Mouse (Mus musculus) midbrain, embryonic 15.5 days (tissue): ENCODE measurements around the gene Tmem164. TPM values are rescaled to one million over a fixed set of nuclear protein-coding genes. Genes with fewer than 3 reads are reported as not detected.

ENCODE experiments used
- ATAC-seq: fragments of 200-750 bp; cut with Nextera tagmentation; replicated peaks from 2 replicates; pipeline ENCODE4 v1.8.0; 2017; ENCODE audit warnings: moderate TSS enrichment
- H3K27ac ChIP-seq: fragments of 300-500 bp; sonication (generic); 2 replicates; pipeline ENCODE4 v1.5.1; 2015; ENCODE audit warnings: mild to moderate bottlenecking, inconsistent platforms
- H3K27me3 ChIP-seq: fragments of 300-500 bp; sonication (generic); replicated peaks from 2 replicates; pipeline ENCODE4 v1.6.1; 2015; ENCODE audit warnings: inconsistent platforms
- H3K36me3 ChIP-seq: fragments of 300-500 bp; sonication (generic); replicated peaks from 2 replicates; pipeline ENCODE4 v1.6.1; 2015; ENCODE audit warnings: inconsistent platforms
- H3K4me1 ChIP-seq: fragments of 300-500 bp; sonication (generic); 2 replicates; pipeline ENCODE4 v1.6.1; 2015; ENCODE audit warnings: inconsistent platforms
- H3K4me2 ChIP-seq: fragments of 300-500 bp; sonication (generic); 2 replicates; pipeline ENCODE4 v1.6.1; 2015; ENCODE audit warnings: inconsistent platforms, mild to moderate bottlenecking, moderate library complexity
- H3K4me3 ChIP-seq: fragments of 300-500 bp; sonication (generic); 2 replicates; pipeline ENCODE4 v1.5.1; 2015; ENCODE audit warnings: mild to moderate bottlenecking, inconsistent platforms
- H3K9ac ChIP-seq: fragments of 300-500 bp; sonication (generic); 2 replicates; pipeline ENCODE4 v1.6.1; 2015; ENCODE audit warnings: mild to moderate bottlenecking, inconsistent platforms
- H3K9me3 ChIP-seq: fragments of 300-500 bp; sonication (generic); 2 replicates; pipeline ENCODE4 v1.6.1; 2016; ENCODE audit warnings: inconsistent platforms
- WGBS: fragments of 180-500 bp; shearing (Covaris S2); methylation state at CpG from one replicate; pipeline ENCODE4 v1.1.7; 2015; ENCODE audit warnings: mixed read lengths; 5-methylcytosine and 5-hydroxymethylcytosine counted together
- polyA plus RNA-seq: library from polyadenylated mRNA; unstranded; fragments of >200 nt; fragmentation: Nextera tagmentation; extraction: Ambion mirVana; gene quantifications from 2 replicates; pipeline ENCODE4 v1.2.1, GENCODE M21; 2015

Tmem164 gene
- polyA plus RNA-seq, 1 experiment from 2014 or later, result 22.3 TPM

- H3K9me3 ChIP-seq, result no peaks in the 10 kb centered on the region
- no peaks in the 10 kb centered on the region for H3K4me1 ChIP-seq
- no peak overlapping the region for H3K9ac ChIP-seq
- no peak for ATAC-seq
- 62% methylated on average over 2 of the region's 2 CpGs for WGBS
- no peaks in the 10 kb centered on the region for H3K36me3 ChIP-seq
- H3K4me2 ChIP-seq, result no peak overlapping the region
- H3K27ac ChIP-seq, result no peak overlapping the region
- H3K4me3 ChIP-seq, result no peak overlapping the region
- H3K27me3 ChIP-seq, result 0 out of 2 replicates have a peak, but pooled peaks cover 3% of the 10 kb centered on the region
Observed at GRCm38 (mm10) chrX:142725571-142725970, 44.4 kb downstream of the Tmem164 start.

GRCm38 (mm10) chrX:142726311-142726710 lies 45.1 kb downstream of the Tmem164 start:
- no peak for ATAC-seq
- Histone ChIP-seq H3K27me3 (peaks cover 3% of the 10 kb centered on the region; the same call in 1 of the 2 replicates), H3K4me3 (no peak overlapping the region), H3K4me2 (no peak overlapping the region), H3K27ac (no peak overlapping the region), H3K9me3 (no peaks in the 10 kb centered on the region), H3K36me3 (no peaks in the 10 kb centered on the region), H3K9ac (no peak overlapping the region), H3K4me1 (no peaks in the 10 kb centered on the region)
- 58% methylated on average over 2 of the region's 2 CpGs for WGBS

- Histone ChIP-seq H3K4me1 (no peaks in the 10 kb centered on the region), H3K27me3 (no peaks in the 10 kb centered on the region; the same call in 1 of the 2 replicates), H3K27ac (no peak overlapping the region), H3K4me3 (no peak overlapping the region), H3K9me3 (no peaks in the 10 kb centered on the region), H3K9ac (no peak overlapping the region), H3K4me2 (no peak overlapping the region), H3K36me3 (no peaks in the 10 kb centered on the region)
- no peak for ATAC-seq
- 44% methylated on average over 6 of the region's 6 CpGs for WGBS
Observed at GRCm38 (mm10) chrX:142727847-142728246, 46.6 kb downstream of the Tmem164 start.

GRCm38 (mm10) chrX:142729040-142729439 lies 47.8 kb downstream of the Tmem164 start:
- no peak overlapping the region for H3K27ac ChIP-seq
- no peaks in the 10 kb centered on the region; the same call in 1 of the 2 replicates for H3K27me3 ChIP-seq
- no peak for ATAC-seq
- no peaks in the 10 kb centered on the region for H3K9me3 ChIP-seq
- H3K4me2 ChIP-seq, result no peak overlapping the region
- no peak overlapping the region for H3K9ac ChIP-seq
- H3K36me3 ChIP-seq, result no peaks in the 10 kb centered on the region
- no peaks in the 10 kb centered on the region for H3K4me1 ChIP-seq
- no peak overlapping the region for H3K4me3 ChIP-seq
- WGBS, result 89% methylated on average over 1 of the region's 1 CpGs

GRCm38 (mm10) chrX:142729482-142729881 lies 48.3 kb downstream of the Tmem164 start:
- H3K4me2 ChIP-seq, result no peak overlapping the region
- H3K27me3 ChIP-seq, result no peaks in the 10 kb centered on the region; the same call in 1 of the 2 replicates
- WGBS, result 81% methylated on average over 2 of the region's 2 CpGs
- no peak overlapping the region for H3K4me3 ChIP-seq
- no peaks in the 10 kb centered on the region for H3K4me1 ChIP-seq
- no peak overlapping the region for H3K27ac ChIP-seq
- no peaks in the 10 kb centered on the region for H3K36me3 ChIP-seq
- H3K9me3 ChIP-seq, result no peaks in the 10 kb centered on the region
- no peak for ATAC-seq
- H3K9ac ChIP-seq, result no peak overlapping the region

- no peak for ATAC-seq
- Histone ChIP-seq H3K27ac (no peak overlapping the region), H3K4me1 (no peaks in the 10 kb centered on the region), H3K9me3 (no peaks in the 10 kb centered on the region), H3K27me3 (peaks cover 3% of the 10 kb centered on the region; the same call in 1 of the 2 replicates), H3K4me3 (no peak overlapping the region), H3K4me2 (no peak overlapping the region), H3K9ac (no peak overlapping the region), H3K36me3 (no peaks in the 10 kb centered on the region)
- WGBS, result 89% methylated on average over 4 of the region's 4 CpGs
Observed at GRCm38 (mm10) chrX:142737099-142737498, 55.9 kb downstream of the Tmem164 start.

- Histone ChIP-seq H3K9me3 (no peaks in the 10 kb centered on the region), H3K9ac (no peak overlapping the region), H3K4me1 (no peaks in the 10 kb centered on the region), H3K4me3 (no peak overlapping the region), H3K27me3 (peaks cover 3% of the 10 kb centered on the region; the same call in 1 of the 2 replicates), H3K36me3 (no peaks in the 10 kb centered on the region), H3K4me2 (no peak overlapping the region), H3K27ac (no peak overlapping the region)
- ATAC-seq, result no peak
- 82% methylated on average over 6 of the region's 6 CpGs for WGBS
Observed at GRCm38 (mm10) chrX:142737719-142738118, 56.5 kb downstream of the Tmem164 start.

- Histone ChIP-seq H3K4me2 (no peak overlapping the region), H3K36me3 (no peaks in the 10 kb centered on the region)
Observed at GRCm38 (mm10) chrX:142747428-142747827, 66.2 kb downstream of the Tmem164 start.

GRCm38 (mm10) chrX:142748574-142748973 lies 67.4 kb downstream of the Tmem164 start:
- ATAC-seq, result no peak
- no peaks in the 10 kb centered on the region for H3K9me3 ChIP-seq
- no peak overlapping the region for H3K9ac ChIP-seq
- 0 out of 2 replicates have a peak, but pooled peaks cover 3% of the 10 kb centered on the region for H3K27me3 ChIP-seq
- H3K4me1 ChIP-seq, result no peaks in the 10 kb centered on the region
- no peaks in the 10 kb centered on the region for H3K36me3 ChIP-seq
- H3K4me3 ChIP-seq, result no peak overlapping the region
- WGBS, result 88% methylated on average over 3 of the region's 3 CpGs
- H3K27ac ChIP-seq, result no peak overlapping the region
- H3K4me2 ChIP-seq, result no peak overlapping the region

More at GRCm38 (mm10) chrX:142747428-142747827, 66.2 kb downstream of the Tmem164 start:
- Histone ChIP-seq H3K9ac (no peak overlapping the region), H3K4me3 (no peak overlapping the region), H3K4me1 (no peaks in the 10 kb centered on the region), H3K27me3 (0 out of 2 replicates have a peak, but pooled peaks cover 3% of the 10 kb centered on the region), H3K27ac (no peak overlapping the region), H3K9me3 (no peaks in the 10 kb centered on the region)
- no peak for ATAC-seq

GRCm38 (mm10) chrX:142750775-142751174 lies 69.6 kb downstream of the Tmem164 start:
- H3K9ac ChIP-seq, result no peak overlapping the region
- no peak overlapping the region for H3K4me3 ChIP-seq
- no peaks in the 10 kb centered on the region for H3K9me3 ChIP-seq
- no peak overlapping the region for H3K4me2 ChIP-seq
- H3K27me3 ChIP-seq, result 0 out of 2 replicates have a peak, but pooled peaks cover 3% of the 10 kb centered on the region
- WGBS, result 40% methylated on average over 4 of the region's 4 CpGs
- H3K4me1 ChIP-seq, result no peaks in the 10 kb centered on the region
- no peak overlapping the region for H3K27ac ChIP-seq
- no peak for ATAC-seq
- H3K36me3 ChIP-seq, result no peaks in the 10 kb centered on the region

- H3K27ac ChIP-seq, result no peak overlapping the region
- no peak overlapping the region for H3K4me2 ChIP-seq
- no peak overlapping the region for H3K4me3 ChIP-seq
- no peak for ATAC-seq
- no peaks in the 10 kb centered on the region for H3K4me1 ChIP-seq
- H3K9ac ChIP-seq, result no peak overlapping the region
- peaks cover 5% of the 10 kb centered on the region; the same call in 1 of the 2 replicates for H3K27me3 ChIP-seq
- no peaks in the 10 kb centered on the region for H3K36me3 ChIP-seq
- no peaks in the 10 kb centered on the region for H3K9me3 ChIP-seq
- 58% methylated on average over 6 of the region's 6 CpGs for whole genome bisulfite sequencing
Observed at GRCm38 (mm10) chrX:142755542-142755941, 74.3 kb downstream of the Tmem164 start.

- no peak overlapping the region for H3K27ac ChIP-seq
- no peak overlapping the region for H3K9ac ChIP-seq
- H3K36me3 ChIP-seq, result no peaks in the 10 kb centered on the region
- 68% methylated on average over 6 of the region's 6 CpGs for WGBS
- H3K4me2 ChIP-seq, result no peak overlapping the region
- no peak for ATAC-seq
- no peaks in the 10 kb centered on the region for H3K9me3 ChIP-seq
- peaks cover 3% of the 10 kb centered on the region; the same call in 1 of the 2 replicates for H3K27me3 ChIP-seq
- H3K4me1 ChIP-seq, result no peaks in the 10 kb centered on the region
- no peak overlapping the region for H3K4me3 ChIP-seq
Observed at GRCm38 (mm10) chrX:142760415-142760814, 79.2 kb downstream of the Tmem164 start.

GRCm38 (mm10) chrX:142763337-142763736 lies 82.1 kb downstream of the Tmem164 start:
- Histone ChIP-seq H3K27ac (no peak overlapping the region), H3K4me3 (no peak overlapping the region), H3K9ac (no peak overlapping the region), H3K4me2 (no peak overlapping the region), H3K9me3 (no peaks in the 10 kb centered on the region), H3K4me1 (no peaks in the 10 kb centered on the region), H3K27me3 (no peaks in the 10 kb centered on the region), H3K36me3 (no peaks in the 10 kb centered on the region)
- no peak for ATAC-seq
- 73% methylated on average over 7 of the region's 7 CpGs for WGBS
